Mouse (Mus musculus): ENCODE data around the gene Guca2a. TPM values are rescaled to one million over a fixed set of nuclear protein-coding genes. Genes with fewer than 3 reads are reported as not detected.
A peak's percentile ranks its signal among the peaks of the same experiment; 100 is the strongest.

The Guca2a gene
- polyA plus RNA-seq, 1 experiment from 2014 or later = 0.55 TPM

GRCm38 (mm10) chr4:119660007-119660406, 22.5 kb downstream of the Guca2a start:
- Histone ChIP-seq H3K4me3 (ENCODE audit: low read depth, low read length) (no peak overlapping the region), H3K27me3 (ENCODE audit: control insufficient read depth, insufficient read depth, low read depth, low read length) (no peaks in the 10 kb centered on the region), H3K4me2 (ENCODE audit: low read depth, low read length) (no peak overlapping the region), H3K4me1 (ENCODE audit: control insufficient read depth, low read depth, low read length) (no peaks in the 10 kb centered on the region), H3K36me3 (ENCODE audit: control insufficient read depth, insufficient read depth) (no peaks in the 10 kb centered on the region), H3K9ac (ENCODE audit: low read depth, low read length) (no peak overlapping the region), H3K9me3 (replicated peaks; ENCODE audit: control insufficient read depth, low read length) (no peaks in the 10 kb centered on the region), H3K27ac (ENCODE audit: low read length) (no peak overlapping the region)
- WGBS (ENCODE audit: insufficient replicate concordance) = 62% methylated on average over 8 of the region's 8 CpGs
- ATAC-seq (ENCODE audit: low read depth) = no peak

- no peaks in the 10 kb centered on the region for H3K36me3 ChIP-seq (ENCODE audit: control insufficient read depth, insufficient read depth)
- H3K27ac ChIP-seq (ENCODE audit: low read length) = no peak overlapping the region
- H3K4me1 ChIP-seq (ENCODE audit: control insufficient read depth, low read depth, low read length) = no peaks in the 10 kb centered on the region
- H3K9ac ChIP-seq (ENCODE audit: low read depth, low read length) = no peak overlapping the region
- H3K9me3 ChIP-seq (replicated peaks; ENCODE audit: control insufficient read depth, low read length) = no peaks in the 10 kb centered on the region
- H3K27me3 ChIP-seq (ENCODE audit: control insufficient read depth, insufficient read depth, low read depth, low read length) = no peaks in the 10 kb centered on the region
- H3K4me2 ChIP-seq (ENCODE audit: low read depth, low read length) = no peak overlapping the region
- no peak overlapping the region for H3K4me3 ChIP-seq (ENCODE audit: low read depth, low read length)
- ATAC-seq (ENCODE audit: low read depth) = peak; percentile 32; the same call in 1 of the 2 replicates
- WGBS (ENCODE audit: insufficient replicate concordance) = 43% methylated on average over 4 of the region's 4 CpGs
Observed at GRCm38 (mm10) chr4:119662151-119662550, 24.6 kb downstream of the Guca2a start.

GRCm38 (mm10) chr4:119662976-119663375, 25.5 kb downstream of the Guca2a start:
- Histone ChIP-seq H3K4me1 (ENCODE audit: control insufficient read depth, low read depth, low read length) (no peaks in the 10 kb centered on the region), H3K27me3 (ENCODE audit: control insufficient read depth, insufficient read depth, low read depth, low read length) (no peaks in the 10 kb centered on the region), H3K36me3 (ENCODE audit: control insufficient read depth, insufficient read depth) (no peaks in the 10 kb centered on the region), H3K4me2 (ENCODE audit: low read depth, low read length) (no peak overlapping the region), H3K9ac (ENCODE audit: low read depth, low read length) (no peak overlapping the region), H3K4me3 (ENCODE audit: low read depth, low read length) (no peak overlapping the region), H3K27ac (ENCODE audit: low read length) (no peak overlapping the region), H3K9me3 (replicated peaks; ENCODE audit: control insufficient read depth, low read length) (no peaks in the 10 kb centered on the region)
- WGBS (ENCODE audit: insufficient replicate concordance) = 74% methylated on average over 7 of the region's 7 CpGs
- no peak for ATAC-seq (ENCODE audit: low read depth)

GRCm38 (mm10) chr4:119663409-119664095, 26.0 kb downstream of the Guca2a start:
- Histone ChIP-seq H3K9ac (ENCODE audit: low read depth, low read length) (no peak overlapping the region), H3K27ac (ENCODE audit: low read length) (no peak overlapping the region), H3K4me3 (ENCODE audit: low read depth, low read length) (no peak overlapping the region), H3K4me1 (ENCODE audit: control insufficient read depth, low read depth, low read length) (no peaks in the 10 kb centered on the region), H3K27me3 (ENCODE audit: control insufficient read depth, insufficient read depth, low read depth, low read length) (no peaks in the 10 kb centered on the region), H3K4me2 (ENCODE audit: low read depth, low read length) (no peak overlapping the region), H3K36me3 (ENCODE audit: control insufficient read depth, insufficient read depth) (no peaks in the 10 kb centered on the region), H3K9me3 (replicated peaks; ENCODE audit: control insufficient read depth, low read length) (no peaks in the 10 kb centered on the region)
- 81% methylated on average over 14 of the region's 14 CpGs for WGBS (ENCODE audit: insufficient replicate concordance)
- ATAC-seq (ENCODE audit: low read depth) = no peak

GRCm38 (mm10) chr4:119665166-119665565, 27.7 kb downstream of the Guca2a start:
- Histone ChIP-seq H3K36me3 (ENCODE audit: control insufficient read depth, insufficient read depth) (no peaks in the 10 kb centered on the region), H3K27me3 (ENCODE audit: control insufficient read depth, insufficient read depth, low read depth, low read length) (no peaks in the 10 kb centered on the region), H3K27ac (ENCODE audit: low read length) (no peak overlapping the region), H3K9me3 (replicated peaks; ENCODE audit: control insufficient read depth, low read length) (no peaks in the 10 kb centered on the region), H3K4me1 (ENCODE audit: control insufficient read depth, low read depth, low read length) (no peaks in the 10 kb centered on the region), H3K9ac (ENCODE audit: low read depth, low read length) (no peak overlapping the region), H3K4me2 (ENCODE audit: low read depth, low read length) (no peak overlapping the region), H3K4me3 (ENCODE audit: low read depth, low read length) (no peak overlapping the region)
- ATAC-seq (ENCODE audit: low read depth) = no peak
- 81% methylated on average over 2 of the region's 2 CpGs for WGBS (ENCODE audit: insufficient replicate concordance)

- Histone ChIP-seq H3K9me3 (replicated peaks; ENCODE audit: control insufficient read depth, low read length) (no peaks in the 10 kb centered on the region), H3K4me1 (ENCODE audit: control insufficient read depth, low read depth, low read length) (no peaks in the 10 kb centered on the region), H3K4me3 (ENCODE audit: low read depth, low read length) (no peak overlapping the region), H3K36me3 (ENCODE audit: control insufficient read depth, insufficient read depth) (no peaks in the 10 kb centered on the region), H3K9ac (ENCODE audit: low read depth, low read length) (no peak overlapping the region), H3K27ac (ENCODE audit: low read length) (no peak overlapping the region), H3K4me2 (ENCODE audit: low read depth, low read length) (no peak overlapping the region), H3K27me3 (ENCODE audit: control insufficient read depth, insufficient read depth, low read depth, low read length) (no peaks in the 10 kb centered on the region)
- 58% methylated on average over 8 of the region's 8 CpGs for WGBS (ENCODE audit: insufficient replicate concordance)
- ATAC-seq (ENCODE audit: low read depth) = no peak
Observed at GRCm38 (mm10) chr4:119666116-119666515, 28.6 kb downstream of the Guca2a start.

- WGBS (ENCODE audit: insufficient replicate concordance) = 19% methylated on average over 5 of the region's 5 CpGs
- Histone ChIP-seq H3K9ac (ENCODE audit: low read depth, low read length) (no peak overlapping the region), H3K27ac (ENCODE audit: low read length) (no peak overlapping the region), H3K4me1 (ENCODE audit: control insufficient read depth, low read depth, low read length) (no peaks in the 10 kb centered on the region), H3K4me3 (ENCODE audit: low read depth, low read length) (no peak overlapping the region), H3K27me3 (ENCODE audit: control insufficient read depth, insufficient read depth, low read depth, low read length) (no peaks in the 10 kb centered on the region), H3K9me3 (replicated peaks; ENCODE audit: control insufficient read depth, low read length) (no peaks in the 10 kb centered on the region), H3K36me3 (ENCODE audit: control insufficient read depth, insufficient read depth) (no peaks in the 10 kb centered on the region), H3K4me2 (ENCODE audit: low read depth, low read length) (no peak overlapping the region)
- ATAC-seq (ENCODE audit: low read depth) = no peak
Observed at GRCm38 (mm10) chr4:119667454-119667853, 29.9 kb downstream of the Guca2a start.

- no peak overlapping the region for H3K27ac ChIP-seq (ENCODE audit: low read length)
- H3K27me3 ChIP-seq (ENCODE audit: control insufficient read depth, insufficient read depth, low read depth, low read length) = no peaks in the 10 kb centered on the region
- no peaks in the 10 kb centered on the region for H3K9me3 ChIP-seq (replicated peaks; ENCODE audit: control insufficient read depth, low read length)
- no peaks in the 10 kb centered on the region for H3K36me3 ChIP-seq (ENCODE audit: control insufficient read depth, insufficient read depth)
- 57% methylated on average over 3 of the region's 3 CpGs for WGBS (ENCODE audit: insufficient replicate concordance)
- no peak for ATAC-seq (ENCODE audit: low read depth)
- no peak overlapping the region for H3K4me2 ChIP-seq (ENCODE audit: low read depth, low read length)
- no peak overlapping the region for H3K9ac ChIP-seq (ENCODE audit: low read depth, low read length)
- H3K4me1 ChIP-seq (ENCODE audit: control insufficient read depth, low read depth, low read length) = no peaks in the 10 kb centered on the region
- no peak overlapping the region for H3K4me3 ChIP-seq (ENCODE audit: low read depth, low read length)
Observed at GRCm38 (mm10) chr4:119668185-119668584, 30.7 kb downstream of the Guca2a start.

GRCm38 (mm10) chr4:119668596-119668995, 31.1 kb downstream of the Guca2a start:
- ATAC-seq (ENCODE audit: low read depth) = no peak
- H3K9ac ChIP-seq (ENCODE audit: low read depth, low read length) = no peak overlapping the region
- no peak overlapping the region for H3K27ac ChIP-seq (ENCODE audit: low read length)
- H3K4me1 ChIP-seq (ENCODE audit: control insufficient read depth, low read depth, low read length) = no peaks in the 10 kb centered on the region
- H3K9me3 ChIP-seq (replicated peaks; ENCODE audit: control insufficient read depth, low read length) = no peaks in the 10 kb centered on the region
- no peaks in the 10 kb centered on the region for H3K27me3 ChIP-seq (ENCODE audit: control insufficient read depth, insufficient read depth, low read depth, low read length)
- no peak overlapping the region for H3K4me3 ChIP-seq (ENCODE audit: low read depth, low read length)
- H3K4me2 ChIP-seq (ENCODE audit: low read depth, low read length) = no peak overlapping the region
- 45% methylated on average over 4 of the region's 4 CpGs for WGBS (ENCODE audit: insufficient replicate concordance)
- no peaks in the 10 kb centered on the region for H3K36me3 ChIP-seq (ENCODE audit: control insufficient read depth, insufficient read depth)

Measured in liver, embryonic 16.5 days (tissue).